Mouse (Mus musculus) c-Kit-positive CD71-positive TER-119-negative erythroid progenitor cells, embryonic 14.5 days (primary cell): ENCODE results near the gene S100a5.

Experiments used
- DNase-seq: peaks from one replicate; pipeline ENCODE4 v3.0.0-alpha.2; 2013; ENCODE audit warnings: low read depth

S100a5 gene

DNA sequence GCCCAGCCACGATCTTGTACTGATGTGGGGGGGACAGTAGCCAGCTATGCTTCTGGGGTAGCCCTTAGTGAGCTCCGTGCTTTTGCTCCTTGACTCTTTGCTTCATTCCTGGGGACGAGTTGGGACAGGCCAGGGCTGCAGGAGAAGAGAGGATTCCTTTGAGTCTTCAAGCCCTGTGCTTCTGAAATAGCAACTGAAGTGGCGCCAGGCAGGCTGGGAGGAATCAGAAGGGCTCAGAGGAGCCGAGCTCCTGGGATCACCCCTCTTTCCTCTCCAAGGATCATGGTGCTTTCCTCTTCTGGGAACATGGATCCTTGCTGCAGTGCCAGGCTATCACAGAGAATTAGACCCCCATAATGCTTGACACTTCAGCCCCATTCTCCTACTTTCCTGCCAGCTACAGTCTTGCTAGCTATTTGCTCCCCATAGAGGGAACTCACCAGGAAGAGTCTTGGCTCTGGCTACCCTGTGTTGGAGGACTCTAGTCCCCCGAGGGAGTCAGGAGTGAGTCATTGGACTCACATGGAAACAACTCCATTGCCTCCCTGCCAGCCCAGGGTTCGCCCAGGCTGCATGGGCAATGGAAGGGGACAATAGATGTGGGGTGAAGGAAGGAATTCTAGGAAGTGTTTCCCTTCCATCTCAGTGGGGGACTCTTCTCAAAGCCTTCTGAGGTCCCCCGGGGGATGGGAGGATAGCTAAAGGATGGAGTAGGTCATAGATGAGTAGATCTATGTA, 7.7 kb upstream of the S100a5 start:
- no peak for DNase-seq

DNA sequence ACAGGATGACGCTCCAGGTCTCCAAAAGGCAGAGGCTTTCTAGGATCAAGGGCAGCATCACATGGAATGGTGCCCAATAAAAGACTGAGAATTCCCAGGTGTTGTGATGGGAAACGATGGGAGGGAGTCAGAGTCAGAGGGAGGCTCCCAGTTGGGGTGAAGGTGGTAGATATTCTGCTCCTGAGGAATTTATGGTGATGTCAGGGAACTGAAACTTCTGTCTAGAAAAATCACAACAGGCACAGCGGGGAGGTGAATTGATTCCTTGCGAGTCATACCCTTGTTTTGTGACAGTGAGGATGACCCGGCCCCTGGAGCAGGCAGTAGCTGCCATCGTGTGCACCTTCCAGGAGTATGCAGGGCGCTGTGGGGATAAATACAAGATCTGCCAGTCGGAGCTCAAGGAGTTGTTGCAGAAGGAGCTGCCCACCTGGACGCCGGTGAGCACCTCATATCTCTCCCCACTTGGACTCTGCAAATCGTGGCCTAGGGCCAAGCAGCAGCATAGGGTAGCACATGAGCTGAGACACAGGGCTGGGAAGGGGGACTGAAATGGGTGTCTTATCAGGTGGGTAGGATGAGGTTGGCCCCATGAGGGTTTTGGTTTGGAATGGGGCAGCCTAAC, 6.7 kb upstream of the S100a5 start, which contains the start of gene Gm42674:
Gene Gm42674 (plus strand): TSS at position 419 of the 625 bp plus-strand sequence.
- no peak for DNase-seq

DNA sequence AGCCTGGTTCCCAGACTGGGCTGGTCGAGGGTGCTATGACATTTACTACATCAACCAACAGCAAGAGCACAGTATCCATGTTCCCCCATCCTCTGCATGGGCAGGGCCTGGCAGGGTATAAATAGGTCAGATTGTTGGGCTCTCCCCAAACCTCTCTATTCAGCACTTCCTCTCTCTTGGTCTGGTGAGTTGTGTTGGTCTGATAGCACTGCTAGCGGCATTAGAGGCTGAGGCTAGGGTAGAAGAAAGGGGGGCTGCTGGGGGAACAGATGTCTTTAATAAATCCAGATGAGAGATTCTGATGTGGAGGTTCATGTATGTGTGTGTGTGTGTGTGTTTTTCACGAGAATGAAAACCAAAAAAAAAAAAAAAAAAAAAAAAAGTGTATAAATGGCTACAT, 4.7 kb upstream of the S100a5 start, which contains the start of gene S100a4:
Gene S100a4 (plus strand): TSS at position 149 of the 400 bp plus-strand sequence.
- DNase-seq: no peak

DNA sequence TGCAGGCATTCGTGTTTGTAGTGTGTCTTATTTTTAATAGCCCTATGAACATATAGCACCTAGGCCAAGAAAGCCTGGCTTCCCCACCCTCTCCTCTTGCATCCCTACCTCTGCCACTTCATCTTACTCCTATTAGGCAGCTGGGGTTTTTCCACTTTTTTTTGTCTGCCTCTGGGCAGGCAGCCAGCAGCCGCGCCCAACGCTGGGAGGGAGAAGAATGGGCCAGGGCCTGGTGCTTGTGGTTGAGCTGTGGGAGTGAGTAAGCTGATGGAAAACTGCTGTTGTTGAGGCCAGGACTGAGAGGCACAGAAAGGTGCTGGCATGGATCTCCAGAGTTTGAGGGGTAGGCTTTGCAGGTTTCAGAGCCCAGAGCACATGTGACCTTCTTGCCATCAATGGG, 3.9 kb upstream of the S100a5 start:
- DNase-seq: no peak

DNA sequence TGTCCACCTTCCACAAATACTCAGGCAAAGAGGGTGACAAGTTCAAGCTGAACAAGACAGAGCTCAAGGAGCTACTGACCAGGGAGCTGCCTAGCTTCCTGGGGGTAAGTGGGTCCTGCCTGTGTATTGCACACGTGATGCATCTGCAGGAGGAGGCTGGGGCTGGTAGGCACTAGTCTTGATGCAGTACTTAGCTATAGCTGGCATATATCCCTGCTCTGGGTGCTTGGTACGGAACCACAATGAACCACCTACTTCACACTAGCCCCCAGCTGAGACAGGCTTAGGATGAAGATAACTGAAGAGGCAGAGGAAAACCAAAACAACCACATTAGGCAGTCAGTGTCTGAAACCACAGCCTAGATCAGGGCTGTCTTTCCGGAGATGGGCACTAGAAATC, 3.3 kb upstream of the S100a5 start:
- no peak for DNase-seq

DNA sequence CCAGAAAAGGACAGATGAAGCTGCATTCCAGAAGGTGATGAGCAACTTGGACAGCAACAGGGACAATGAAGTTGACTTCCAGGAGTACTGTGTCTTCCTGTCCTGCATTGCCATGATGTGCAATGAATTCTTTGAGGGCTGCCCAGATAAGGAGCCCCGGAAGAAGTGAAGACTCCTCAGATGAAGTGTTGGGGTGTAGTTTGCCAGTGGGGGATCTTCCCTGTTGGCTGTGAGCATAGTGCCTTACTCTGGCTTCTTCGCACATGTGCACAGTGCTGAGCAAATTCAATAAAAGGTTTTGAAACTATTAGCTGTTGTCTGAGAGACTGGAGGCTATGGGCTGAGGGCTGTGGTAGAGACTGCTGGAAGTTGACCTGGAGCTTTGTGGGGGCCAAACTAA, 2.6 kb upstream of the S100a5 start:
- DNase-seq: no peak

DNA sequence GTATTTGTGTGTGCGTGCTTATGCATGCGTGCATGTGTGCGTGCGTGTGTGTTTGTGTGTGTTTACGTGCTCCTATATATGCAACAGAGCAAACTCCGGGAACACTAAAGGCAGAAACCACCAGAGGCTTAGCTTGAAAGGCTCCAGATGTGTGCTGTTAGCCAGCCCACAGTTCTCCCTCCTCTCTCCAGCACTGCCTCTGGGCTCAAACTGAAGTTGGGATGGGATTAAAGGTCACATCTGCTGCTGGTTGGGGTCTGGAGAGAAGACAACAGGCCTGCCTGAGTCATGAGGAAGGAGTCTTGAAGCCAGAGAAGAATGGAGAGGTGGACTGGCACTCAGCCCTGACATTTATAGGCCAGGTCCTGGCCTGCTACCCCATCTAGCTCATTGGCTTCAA, 2.1 kb upstream of the S100a5 start:
- no peak for DNase-seq

DNA sequence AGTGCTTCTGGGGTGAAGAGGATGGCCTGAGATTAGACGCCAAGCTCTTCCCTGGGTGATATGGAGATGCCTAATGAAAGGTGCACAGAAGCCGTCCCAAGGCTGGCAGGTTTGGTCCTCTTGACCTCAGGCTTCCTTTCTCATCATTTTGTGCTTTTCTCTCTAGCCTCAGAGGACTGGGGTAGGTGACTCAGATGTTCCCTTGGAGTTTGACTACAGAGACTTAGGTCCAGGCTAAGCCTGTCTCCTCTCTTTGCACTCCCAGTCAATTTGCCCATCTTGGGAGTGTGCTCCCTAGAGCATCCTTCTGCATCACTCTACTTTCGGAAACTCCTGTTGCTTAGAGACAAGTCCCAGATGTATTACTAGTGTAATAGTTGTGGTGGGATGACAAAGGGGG, 962 bp upstream of the S100a5 start:
- no peak for DNase-seq

DNA sequence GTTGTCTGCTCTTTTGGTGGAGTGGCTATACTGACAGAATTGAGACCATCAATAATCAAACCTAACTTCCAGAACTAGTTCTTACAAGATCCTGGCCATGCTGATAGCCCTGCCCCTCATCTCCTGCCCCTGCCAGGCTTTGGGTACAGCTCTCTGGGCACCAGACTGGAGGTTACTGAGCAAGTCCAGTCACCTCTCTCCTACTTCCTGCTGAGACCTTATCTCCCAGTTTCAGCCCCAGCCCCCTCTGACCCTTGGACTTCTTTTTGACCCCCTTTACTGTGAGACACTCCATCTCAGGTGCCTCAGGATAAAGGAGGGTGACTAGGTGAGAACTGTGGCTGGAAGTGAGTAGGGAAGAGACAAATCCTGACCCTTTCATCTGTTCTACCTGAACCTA, 779 bp downstream of the S100a5 start:
- DNase-seq: no peak

DNA sequence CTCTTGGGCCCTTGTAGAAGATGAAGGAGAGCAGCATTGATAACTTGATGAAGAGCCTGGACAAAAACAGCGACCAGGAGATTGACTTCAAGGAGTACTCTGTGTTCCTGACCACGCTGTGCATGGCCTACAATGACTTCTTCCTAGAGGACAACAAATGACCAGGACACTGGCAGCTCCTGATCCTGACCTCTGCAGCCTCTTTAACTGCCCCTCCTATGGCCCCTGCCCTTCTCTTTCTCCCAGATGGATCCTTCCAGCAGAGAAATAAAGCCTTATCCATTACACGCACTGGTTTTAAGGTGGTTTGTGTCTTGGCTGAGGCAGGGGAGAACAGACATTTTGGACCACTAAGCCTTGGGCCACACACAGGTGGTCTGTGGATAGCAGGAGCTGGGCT, 3.2 kb downstream of the S100a5 start:
- no peak for DNase-seq

DNA sequence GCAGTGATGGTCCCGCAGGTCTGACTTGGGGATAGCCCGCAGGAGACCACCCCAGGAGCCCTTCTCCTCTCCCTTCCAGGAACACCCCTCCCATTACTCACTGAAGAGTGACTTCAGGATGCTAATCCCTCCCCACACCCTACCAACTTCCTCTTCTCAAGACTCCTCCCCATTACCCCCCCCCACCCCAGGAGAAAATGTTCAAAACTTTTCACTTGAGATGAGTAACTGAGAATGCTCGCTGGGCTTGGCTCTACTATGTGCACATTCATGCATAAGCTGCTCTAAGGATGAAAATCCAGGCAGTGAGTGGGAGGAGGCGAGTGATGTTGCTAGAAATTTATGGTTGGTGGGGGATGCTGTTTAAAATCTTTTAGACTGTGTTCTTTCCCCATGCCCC, 3.7 kb downstream of the S100a5 start:
- DNase-seq: no peak

DNA sequence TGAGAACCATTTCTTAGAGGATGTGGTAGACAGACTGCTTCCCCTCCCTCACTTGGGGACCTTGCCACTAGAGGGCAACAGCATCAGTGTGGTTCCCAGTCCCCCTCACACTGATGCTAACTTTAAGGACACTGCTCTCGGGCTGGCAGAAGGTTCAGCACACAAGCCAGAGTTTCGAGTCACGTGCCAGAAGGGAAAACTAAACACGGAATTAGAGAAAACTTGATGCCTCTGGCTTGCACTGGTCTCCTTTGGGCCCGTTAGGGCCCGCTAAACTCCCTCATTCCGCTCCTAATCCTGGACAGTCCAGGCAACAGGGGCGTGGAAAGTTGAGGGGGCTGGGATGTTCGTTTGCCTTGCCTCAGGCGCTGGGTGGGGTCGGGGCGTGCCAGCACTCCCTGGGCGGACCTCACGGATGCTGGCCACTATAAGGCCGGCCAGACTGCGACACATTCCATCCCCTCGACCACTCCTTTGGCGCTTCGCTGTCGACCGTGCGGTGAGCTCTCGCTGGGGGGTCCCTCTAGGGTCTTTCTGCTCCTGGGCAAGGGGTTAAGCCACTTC, 4.5 kb downstream of the S100a5 start, which contains the start of gene S100a6:
Gene S100a6 (plus strand): TSS at position 155 of the 564 bp plus-strand sequence.
- peak; percentile 8 for DNase-seq

DNA sequence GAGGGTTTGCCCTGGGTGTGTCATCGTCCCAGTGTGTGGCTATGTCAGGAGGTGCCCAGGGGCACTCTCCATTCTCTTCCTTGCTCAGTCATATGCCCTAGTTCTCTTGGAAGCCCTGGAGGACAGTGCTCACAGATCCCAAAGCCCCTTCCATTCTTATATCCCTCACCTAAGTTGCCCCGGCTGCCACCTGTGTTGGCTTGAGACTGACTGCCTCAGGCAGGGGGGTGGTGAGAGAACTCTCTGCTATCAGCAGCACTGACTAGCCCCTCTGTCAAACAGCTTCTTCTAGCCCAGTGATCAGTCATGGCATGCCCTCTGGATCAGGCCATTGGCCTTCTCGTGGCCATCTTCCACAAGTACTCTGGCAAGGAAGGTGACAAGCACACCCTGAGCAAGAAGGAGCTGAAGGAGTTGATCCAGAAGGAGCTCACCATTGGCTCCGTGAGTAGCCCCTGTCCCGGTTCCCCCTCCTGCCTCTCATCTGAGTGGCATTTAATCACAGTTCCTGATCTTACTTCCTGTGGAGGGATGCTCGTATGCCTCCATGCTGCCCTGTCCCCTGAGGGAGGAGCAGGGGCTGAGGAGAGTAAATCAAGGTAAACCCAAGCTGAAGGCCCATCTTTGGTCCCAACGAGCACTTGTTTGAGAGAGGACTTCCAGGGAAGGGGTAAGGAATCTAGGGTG, 5.3 kb downstream of the S100a5 start:
- no peak for DNase-seq

DNA sequence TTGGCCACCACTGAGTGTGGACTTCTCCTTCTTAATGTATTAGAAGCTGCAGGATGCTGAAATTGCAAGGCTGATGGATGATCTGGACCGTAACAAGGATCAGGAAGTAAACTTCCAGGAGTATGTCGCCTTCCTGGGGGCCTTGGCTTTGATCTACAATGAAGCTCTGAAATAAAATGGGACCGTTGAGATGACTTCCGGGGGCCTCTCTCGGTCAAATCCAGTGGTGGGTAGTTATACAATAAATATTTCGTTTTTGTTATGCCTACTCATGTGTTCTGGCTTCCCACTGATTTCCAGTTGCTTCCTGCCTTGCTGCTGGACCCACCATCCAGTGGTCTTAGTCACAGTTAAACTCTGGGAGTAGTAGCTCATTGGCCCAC, 5.8 kb downstream of the S100a5 start:
- no peak for DNase-seq

DNA sequence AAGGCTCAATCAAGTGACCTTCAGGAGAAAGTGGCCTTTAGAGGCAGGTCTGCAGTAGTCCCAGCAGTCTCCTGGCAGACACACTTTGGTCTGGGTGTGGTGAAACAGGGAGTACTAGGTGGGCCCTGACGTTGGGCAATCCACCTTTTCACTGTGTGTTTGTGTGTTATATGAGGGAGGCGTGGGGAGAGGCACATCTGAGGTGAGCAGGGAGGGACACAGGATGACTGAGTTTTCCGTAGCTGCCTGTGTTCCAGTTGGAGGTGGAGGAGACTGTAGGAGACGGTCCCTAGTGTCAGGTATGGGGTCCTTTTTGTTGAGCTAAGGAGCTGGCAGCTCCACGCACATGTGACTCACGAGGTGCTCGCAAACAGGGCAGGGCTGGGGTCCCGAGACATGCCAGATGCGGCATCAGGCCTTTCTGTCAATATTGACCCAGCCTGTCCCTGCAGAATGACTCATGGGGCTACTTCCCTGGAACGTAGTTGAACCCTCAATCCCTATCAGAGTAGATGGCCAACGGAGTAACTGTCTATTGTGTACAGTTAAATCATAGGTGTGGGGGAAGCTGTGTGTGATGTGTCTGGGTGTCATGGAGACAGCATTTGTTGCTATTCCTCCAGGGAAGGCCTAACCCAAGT, 6.4 kb downstream of the S100a5 start:
- DNase-seq: no peak

DNA sequence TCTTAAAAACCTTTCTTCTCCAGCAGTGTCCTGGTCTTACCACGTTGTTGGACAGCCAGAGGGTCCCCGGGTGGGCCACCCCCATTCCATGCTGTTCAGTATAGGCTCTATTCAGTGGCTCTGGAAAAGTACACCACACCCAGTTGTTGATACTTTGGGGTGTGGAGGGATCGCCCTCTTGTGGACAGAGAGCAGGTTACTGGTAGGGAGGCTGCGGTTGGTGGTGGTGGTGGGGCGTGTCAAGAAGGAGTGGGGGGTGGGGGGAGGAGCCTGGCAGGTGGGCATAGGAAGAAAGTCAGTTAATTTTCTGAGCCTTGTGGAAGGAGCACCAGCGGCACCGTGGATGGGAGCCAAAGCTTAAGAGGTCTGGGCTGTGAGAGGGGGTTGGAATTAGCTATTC, 7.1 kb downstream of the S100a5 start:
- peak; percentile 31 for DNase-seq

DNA sequence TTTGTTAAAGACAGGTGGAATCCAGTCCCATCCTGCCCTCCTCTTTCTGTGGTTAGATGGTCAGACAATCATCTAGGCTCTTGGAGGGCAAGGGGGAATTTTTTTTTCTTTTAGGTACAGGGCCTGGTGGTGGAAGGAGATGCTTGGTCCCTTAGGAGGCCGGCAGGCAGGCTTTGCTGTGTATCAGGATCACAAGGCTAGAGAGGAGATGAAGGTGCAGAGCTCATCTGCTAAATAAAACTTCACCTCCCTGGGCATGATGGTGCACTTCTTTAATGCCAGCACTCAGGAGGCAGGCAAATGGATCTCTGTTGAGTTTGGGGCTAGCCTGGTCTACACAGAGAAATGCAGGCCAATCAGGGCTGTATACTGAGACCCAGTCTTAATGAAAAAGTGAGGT, 7.6 kb downstream of the S100a5 start:
- no peak for DNase-seq

DNA sequence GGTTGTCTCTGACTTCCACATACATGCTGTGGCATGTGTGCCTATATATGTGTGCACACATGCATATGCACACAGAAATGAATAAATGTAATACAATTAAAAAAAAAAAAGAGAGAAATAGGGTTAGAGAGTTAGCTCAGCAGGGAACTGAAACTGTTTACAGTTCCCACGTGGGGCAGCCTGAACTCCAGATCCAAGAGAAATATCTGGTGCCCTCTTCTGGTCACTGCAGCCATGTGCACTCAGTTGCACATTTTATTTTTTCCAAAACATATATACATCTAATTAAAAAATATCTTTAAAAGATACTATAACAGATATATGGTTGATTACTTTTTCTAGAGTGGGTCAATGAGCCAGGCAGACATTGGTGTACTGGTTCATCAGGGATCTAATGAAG, 9.3 kb downstream of the S100a5 start:
- no peak for DNase-seq

DNA sequence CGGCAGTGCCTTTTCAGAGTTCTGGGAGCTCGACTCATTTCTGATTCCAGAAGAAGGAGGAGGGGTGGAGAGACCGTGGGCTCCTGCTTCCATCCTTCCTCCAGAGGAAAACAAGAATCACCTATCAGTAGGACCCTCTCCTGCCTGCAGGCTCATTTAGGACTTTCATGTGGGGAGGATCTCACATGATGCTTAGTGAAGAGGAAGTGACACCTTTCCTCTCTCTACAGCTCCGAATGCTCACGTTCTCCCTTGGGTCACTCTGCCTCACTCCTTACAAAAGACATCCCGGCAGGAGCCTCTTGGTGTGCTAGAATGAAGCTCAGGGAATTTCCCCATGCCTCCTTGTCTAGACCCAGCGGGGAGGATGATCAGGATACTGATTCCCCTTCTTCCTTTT, 13.2 kb downstream of the S100a5 start:
- no peak for DNase-seq

DNA sequence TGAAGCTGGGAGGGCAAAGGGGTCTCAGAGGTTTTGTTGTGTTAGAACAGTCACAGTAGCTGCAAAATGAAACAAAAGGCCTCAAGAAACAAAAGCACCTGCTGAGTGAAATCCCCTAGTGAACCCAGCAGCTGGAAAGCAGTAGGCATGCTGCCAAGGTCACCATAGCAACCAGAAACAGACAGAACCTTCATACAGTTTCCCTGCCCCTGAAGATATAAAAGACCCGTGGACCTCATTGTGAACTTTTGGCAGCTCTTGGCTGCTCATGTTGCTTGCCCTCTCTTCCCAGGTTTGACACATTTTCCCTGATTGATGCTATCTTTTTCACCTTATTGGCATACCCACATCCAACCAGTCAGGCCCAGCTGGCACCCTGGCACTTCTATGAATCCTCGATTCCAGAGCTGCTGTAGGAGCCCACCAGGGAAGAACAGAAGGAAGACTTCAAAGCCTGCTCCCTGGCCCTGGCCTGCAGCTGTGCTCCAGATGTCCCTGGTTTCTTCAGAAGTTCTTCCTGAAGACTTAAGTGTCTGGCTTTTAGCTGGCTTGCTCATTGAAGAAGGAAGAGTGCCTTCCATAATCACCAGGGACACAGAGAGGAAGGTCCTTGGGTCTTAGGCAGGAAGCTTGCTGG, 15.2 kb downstream of the S100a5 start:
- DNase-seq: no peak

DNA sequence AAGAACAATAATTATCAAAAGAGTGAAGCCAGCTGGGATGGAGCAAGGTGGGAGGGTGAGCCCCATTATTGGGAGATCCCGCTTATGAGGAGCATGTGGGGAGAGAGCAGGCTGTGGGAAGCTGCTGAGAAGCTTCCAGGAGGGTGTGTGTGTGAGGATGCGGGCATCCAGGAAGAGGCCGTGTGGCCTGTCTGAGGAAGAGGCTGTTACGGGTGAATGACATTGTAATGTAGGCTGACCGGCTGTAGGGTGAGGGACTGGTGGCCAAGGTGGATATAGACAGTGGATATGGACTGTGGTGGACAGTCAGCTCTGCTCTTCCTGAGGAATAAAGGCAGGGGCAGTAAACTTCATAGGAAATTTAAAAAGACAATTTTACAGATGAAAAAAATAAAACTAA, 17.2 kb downstream of the S100a5 start:
- DNase-seq: no peak
